Comparison of ENCODE assay signal across 15 mouse cellular contexts in the genomic region with DNA sequence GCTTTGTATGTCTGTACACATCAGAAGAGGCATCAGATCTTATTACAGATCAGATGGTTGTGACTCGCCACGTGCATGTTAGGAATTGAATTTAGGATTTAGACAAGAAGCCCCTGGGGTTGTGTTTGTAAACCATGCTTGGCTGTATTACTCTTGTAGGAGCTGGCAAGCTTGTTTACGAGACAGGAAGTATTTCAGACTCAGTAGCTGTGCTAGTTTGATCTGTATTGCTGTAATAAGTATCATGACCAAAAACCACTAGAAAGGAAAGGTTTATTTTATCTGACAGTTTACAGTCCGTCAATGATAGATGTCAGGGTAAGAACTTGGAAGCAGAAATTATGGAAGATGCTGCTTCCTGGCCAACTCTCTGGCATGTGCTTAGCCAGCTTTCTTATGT.
"Had no signal": no experiment of that assay in that cellular context is flagged by ENCODE, and none has a peak within 500 bp of the region (broad histone marks: within the 10 kb centered on the region; RNA-seq: fewer than 3 reads in every experiment).

No protein-coding gene starts in this region.

- DNase-seq: liver, postnatal 0 days; lung, adult 2 months; lung, postnatal 14 days; lung, postnatal 36 days; retina, postnatal 1 day; right cerebral cortex, adult 18-20 months; right cerebral cortex, postnatal 25 days; right cerebral cortex, postnatal 4 days; spleen, adult 18-20 months; thymus, adult 18-20 months; thymus, postnatal 25 days; thymus, postnatal 4 days had no signal

- ATAC-seq: liver, postnatal 0 days; lung, postnatal 0 days; midbrain, embryonic 13.5 days; midbrain, embryonic 15.5 days had no signal
